Mouse (Mus musculus) cerebellum, adult (tissue): ENCODE measurements at regions not wholly inside any gene's neighbourhood (a gene's known extent, or its start where the extent isn't known, plus 50 kb on each side); places are given as distances from the start of the nearest gene placed in this dataset.

Experiments used
- ATAC-seq: cut with Nextera tagmentation; 2 replicates; pipeline ENCODE4 v1.9.2; 2017; ENCODE audit warnings: mild to moderate bottlenecking, moderate library complexity, mixed read lengths; ENCODE audit not compliant: insufficient number of reproducible peaks, low FRiP score, low TSS enrichment

DNA sequence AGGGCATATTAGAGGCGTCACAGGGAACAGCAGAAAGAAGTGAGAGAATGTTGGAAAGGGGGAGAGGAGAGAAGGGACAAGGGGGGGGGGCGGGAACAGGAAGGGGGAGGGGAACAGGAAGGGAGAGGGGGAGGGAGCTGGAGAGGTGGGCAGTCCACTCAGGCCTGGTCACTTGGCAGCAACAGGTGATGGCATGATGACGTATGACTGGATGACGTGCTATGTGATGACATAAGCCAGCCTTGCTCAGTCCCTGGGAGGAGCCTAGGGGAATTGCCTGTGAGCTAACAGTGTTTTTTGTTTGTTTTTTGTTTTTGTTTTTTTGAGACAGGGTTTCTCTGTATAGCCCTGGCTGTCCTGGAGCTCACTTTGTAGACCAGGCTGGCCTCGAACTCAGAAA lies 80.6 kb downstream of the Sik1 start:
- no peak for ATAC-seq

DNA sequence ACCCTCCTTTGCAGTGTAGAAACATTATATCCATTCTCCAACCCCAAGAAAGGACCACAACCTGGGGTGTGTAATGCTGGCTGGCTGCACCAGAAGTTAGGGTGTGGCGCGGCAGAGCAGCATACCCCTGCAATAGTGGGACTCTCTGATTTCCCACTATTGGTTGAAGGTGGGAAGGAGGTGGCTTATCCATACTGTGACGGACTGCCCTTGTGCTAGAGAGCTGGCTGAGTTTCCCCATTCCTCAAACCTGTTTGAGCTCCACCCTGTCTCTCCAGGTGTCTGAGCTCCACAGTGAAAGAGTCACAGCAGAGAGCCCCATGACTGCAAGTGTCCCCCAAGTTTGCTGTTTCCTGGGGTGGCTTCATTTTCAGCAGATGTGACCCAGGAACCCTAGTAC lies 79.6 kb downstream of the Sik1 start:
- ATAC-seq: no peak

DNA sequence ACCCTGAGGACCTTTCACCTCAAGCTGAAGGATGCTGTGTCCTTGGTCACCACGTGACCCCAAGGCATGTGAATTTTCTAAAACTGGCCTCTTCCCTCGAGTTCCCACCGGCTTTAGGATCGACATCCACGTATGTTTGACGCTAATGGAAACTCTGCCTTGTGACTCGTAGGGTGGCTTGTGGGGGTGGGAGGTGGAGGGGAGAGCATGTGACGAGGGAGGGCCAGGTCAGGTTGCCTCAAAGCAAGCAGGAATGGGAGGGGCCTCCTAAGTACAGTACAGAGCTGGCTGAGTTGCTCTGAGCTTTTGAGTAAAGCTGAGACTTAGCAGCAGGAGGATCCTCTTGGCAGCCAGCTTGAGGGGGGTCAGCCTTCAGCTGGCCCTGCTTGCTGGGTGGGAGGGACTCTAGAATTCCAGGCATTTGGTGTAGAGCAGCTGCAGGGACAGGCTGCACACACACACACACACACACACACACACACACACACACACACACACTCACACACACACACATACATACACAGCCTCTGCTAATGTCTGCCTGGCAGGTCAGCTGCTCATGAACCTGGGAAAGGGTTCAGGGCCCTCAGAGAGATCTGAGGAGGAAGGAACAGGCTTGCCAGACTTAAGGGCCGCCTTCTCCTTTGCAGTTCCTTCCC lies 78.5 kb downstream of the Sik1 start:
- ATAC-seq: no peak

DNA sequence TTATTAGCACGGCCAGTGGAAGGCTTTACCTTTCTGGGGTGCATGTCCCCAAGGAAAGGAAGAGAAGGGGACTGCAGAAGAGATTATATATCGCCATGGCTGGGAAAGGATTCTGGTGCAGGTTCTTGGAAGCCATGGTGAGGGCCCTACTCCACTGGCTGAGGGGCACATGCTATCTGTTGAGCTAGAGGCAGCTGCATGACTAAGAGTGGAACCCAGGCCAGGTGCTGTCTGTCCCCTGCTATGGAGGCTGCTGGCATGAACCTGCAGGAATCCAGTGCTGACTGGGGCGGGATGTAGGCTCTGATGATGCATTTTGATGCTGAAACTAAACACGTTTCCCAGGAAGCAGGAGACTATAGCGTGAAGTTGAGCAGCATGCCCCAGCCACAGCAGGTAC lies 77.9 kb downstream of the Sik1 start:
- ATAC-seq: no peak

DNA sequence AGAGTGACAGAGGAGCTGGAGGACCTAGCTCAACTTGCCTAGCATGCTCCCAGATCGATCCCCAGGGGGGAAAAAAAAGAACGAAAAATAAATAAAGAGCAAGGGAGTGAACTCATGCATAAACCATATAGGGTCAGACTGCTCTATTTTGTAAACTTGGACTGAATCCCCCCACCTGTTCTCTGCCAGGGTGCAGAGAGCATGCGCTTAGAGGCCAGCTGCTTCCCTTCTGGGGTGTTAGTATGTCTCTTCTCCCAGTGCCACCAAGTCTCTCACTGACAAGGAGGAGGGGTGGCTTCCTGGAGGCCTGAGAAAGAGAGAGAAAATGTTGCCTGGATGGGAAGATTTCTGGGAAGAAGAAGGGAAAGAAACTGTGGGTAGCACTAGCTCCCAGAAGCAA lies 76.1 kb downstream of the Sik1 start:
- ATAC-seq: no peak

DNA sequence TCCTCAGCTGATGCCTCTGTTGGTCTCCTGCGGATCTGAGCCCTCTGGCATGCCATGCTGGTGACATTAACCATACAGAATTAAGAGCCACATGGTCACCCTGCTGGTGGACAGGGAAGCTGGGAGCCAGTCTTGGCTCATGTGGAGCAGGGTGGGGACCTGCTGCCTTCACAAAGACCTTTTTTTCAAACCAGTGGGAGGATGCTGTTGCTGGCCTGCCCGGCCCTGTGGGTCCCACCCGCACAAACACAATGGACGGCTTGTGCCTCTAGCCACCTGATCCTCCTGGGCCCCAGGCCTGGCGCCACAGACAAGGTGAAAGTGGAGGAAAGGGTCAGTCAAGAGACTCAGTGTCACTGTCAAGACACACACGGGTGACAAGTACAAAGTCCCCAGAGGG lies 73.4 kb downstream of the Sik1 start:
- ATAC-seq: no peak

GRCm38 (mm10) chr17:31783071-31783470 lies 72.5 kb downstream of the Sik1 start:
- no peak for ATAC-seq

DNA sequence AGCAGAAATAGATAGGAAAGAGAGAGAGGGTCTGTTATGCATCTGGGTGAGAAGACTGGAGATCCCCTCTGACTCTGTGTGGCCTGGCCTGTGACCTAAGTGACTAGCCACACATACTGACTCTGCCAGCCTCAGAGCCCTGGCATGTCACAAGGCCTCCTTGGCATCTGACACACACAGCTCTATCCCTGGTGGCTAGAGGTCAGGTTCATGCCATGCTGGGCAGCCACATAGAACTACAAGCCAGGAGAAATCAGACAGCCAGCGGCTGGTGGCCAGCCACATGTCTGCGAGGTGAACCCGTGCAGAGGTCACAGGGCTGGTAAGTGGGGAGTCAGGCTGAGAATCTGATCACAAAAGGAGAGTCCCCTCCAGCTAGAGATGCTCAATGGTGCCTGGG lies 67.3 kb downstream of the Sik1 start:
- no peak for ATAC-seq

DNA sequence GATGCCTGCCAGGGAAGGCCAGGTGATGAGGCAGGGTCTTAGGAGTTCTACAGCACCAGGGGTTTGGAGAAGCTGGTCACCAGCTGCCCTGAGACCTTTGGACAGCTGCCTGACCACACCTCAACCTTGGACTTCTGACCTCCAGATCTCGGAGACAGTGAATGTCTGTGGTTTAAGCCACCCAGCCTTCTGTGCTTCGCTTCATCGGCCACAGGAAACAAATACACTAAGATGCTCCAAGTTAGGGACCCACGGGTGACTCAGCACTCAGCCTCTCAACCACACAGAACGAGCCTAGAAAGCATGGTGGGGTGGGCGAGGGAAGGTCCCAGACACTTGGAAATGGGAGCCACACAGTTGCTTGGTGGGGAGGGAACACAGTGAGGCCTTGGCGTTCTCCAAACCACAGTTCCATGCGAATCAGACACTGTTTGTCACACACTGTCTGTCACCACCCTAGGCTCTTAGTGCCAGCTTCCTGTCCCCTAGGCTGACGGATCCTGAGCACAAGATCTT lies 66.5 kb downstream of the Sik1 start:
- ATAC-seq: no peak

GRCm38 (mm10) chr17:31789906-31790279 lies 65.7 kb downstream of the Sik1 start:
- ATAC-seq: no peak

- ATAC-seq: no peak
Observed at GRCm38 (mm10) chr17:31790280-31791063, 65.1 kb downstream of the Sik1 start.

DNA sequence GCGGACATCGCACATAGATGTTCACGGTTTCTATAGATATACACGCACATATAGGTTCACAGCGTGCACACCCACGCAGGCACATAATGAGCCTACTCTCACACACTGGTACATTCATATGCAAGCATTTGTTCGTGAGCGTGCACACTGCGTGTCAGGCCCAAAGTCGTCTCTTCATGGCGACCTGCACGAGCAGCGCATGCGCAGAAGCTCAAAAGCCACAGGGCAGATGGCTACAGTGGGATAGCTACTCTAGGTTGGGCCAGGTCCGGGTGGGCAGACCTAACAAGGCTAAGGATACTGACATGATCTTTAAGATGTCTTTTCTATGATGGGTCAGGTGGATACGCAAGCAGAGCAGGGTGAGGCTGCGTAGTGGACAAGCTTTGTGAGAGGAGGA lies 63.9 kb downstream of the Sik1 start:
- no peak for ATAC-seq

DNA sequence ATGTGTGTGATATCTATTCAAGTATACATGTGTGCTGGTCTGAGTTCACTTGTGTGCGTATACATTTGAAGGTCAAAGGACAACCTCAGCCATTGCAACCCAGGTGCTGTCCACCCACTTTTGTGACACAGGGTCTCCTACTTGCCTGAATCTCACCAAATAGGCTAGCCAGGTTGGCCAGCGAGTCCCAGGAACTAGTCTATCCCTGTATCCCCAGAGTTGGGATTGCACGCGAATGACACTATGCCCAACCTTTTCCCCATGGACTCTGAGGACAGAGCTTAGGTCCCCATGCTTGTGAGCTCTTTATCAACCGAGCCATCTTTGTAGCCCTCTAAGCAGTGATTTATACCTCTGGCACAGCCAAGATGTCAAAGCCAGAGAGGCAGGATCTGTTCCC lies 62.6 kb downstream of the Sik1 start:
- no peak for ATAC-seq

DNA sequence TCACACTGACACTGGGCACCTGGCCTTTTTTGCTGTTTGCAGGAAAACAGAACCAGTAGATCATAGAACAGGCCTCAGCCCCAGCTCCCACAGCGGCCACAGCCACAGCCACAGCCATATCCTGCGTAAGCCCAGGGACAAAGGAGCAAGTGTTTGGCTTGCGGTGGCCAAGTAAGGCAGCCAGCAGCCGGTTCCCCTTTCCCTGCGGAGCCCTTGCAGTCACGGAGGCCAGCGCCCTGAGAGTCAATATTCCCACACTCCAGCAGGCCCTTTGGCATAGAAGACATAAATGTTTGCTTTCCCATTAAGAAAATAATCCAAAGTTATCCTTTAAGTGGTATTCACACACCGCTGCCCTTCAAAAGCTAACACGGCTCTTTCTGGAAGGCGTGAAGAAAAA lies 62.1 kb downstream of the Sik1 start:
- ATAC-seq: no peak

DNA sequence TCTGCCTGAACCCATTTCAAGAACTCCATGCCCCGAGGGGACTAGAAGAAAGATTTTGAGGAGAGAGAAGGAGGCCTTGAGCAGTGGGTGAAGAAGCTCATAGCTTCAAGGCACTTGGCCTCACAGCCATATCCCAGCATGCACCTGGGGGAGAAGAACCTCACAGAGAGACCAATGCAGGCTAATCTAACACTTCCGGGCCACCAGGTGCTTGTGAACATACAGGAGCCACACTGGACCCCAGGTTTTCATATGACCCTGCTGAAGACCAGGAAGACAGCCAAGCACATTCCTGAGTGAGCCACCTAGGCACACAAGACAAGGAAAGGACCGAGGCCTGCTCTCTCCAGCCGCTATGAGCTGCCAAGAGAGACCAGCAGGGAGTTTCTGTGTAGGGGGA lies 61.6 kb downstream of the Sik1 start:
- ATAC-seq: no peak
